Comparison of ENCODE assay signal across 25 mouse cellular contexts in the genomic region with DNA sequence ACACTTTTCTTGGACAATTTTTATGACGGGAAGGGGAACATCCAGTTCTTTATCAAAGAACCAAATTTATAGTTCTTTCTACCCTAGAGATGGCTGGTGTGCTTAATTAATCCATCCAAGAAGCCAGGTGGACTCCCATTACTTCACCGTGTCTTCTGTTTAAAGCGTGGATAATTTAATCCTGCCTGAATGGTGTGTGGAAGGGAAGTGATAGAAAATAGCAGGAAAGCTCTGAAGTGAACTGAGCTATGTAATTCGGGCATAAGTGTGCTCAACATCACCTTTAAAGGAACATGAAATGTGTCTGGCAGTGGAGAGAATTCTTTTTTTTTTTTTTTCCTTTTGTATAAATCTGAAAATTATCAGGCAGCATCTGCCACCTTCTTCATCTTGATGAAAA.
"Had no signal": no experiment of that assay in that cellular context is flagged by ENCODE, and none has a peak within 500 bp of the region (broad histone marks: within the 10 kb centered on the region; RNA-seq: fewer than 3 reads in every experiment).

No protein-coding gene starts in this region.

- H3K9ac ChIP-seq: heart, embryonic 12.5 days; hindbrain, embryonic 12.5 days; hindbrain, embryonic 14.5 days; intestine, embryonic 15.5 days; limb, embryonic 13.5 days; limb, embryonic 15.5 days had no signal

- H3K36me3 ChIP-seq: heart, embryonic 10.5 days; heart, embryonic 12.5 days; hindbrain, embryonic 10.5 days; hindbrain, embryonic 12.5 days; intestine, embryonic 15.5 days; limb, embryonic 13.5 days; limb, embryonic 15.5 days had no signal

- H3K27me3 ChIP-seq: heart, embryonic 12.5 days; hindbrain, embryonic 12.5 days; intestine, embryonic 15.5 days; limb, embryonic 13.5 days; limb, embryonic 15.5 days had no signal

- ATAC-seq: hindbrain, embryonic 16.5 days; inflammation-experienced regulatory T-cells, adult 6 months; intestine, embryonic 15.5 days; intestine, postnatal 0 days had no signal

- H3K4me2 ChIP-seq: heart, embryonic 12.5 days; hindbrain, embryonic 12.5 days; hindbrain, embryonic 14.5 days; intestine, embryonic 15.5 days; limb, embryonic 13.5 days; limb, embryonic 15.5 days had no signal

- H3K4me3 ChIP-seq: gastrocnemius, adult 2 months; heart, embryonic 10.5 days; heart, embryonic 12.5 days; hindbrain, embryonic 10.5 days; hindbrain, embryonic 12.5 days; intestine, embryonic 15.5 days; layer of hippocampus, adult 2 months; limb, embryonic 13.5 days; limb, embryonic 15.5 days had no signal

- DNase-seq: gastrocnemius, adult 2 months; gastrocnemius, postnatal 10 days; gastrocnemius, postnatal 25 days; heart, adult 18-20 months; heart, postnatal 10 days; heart, postnatal 4 days; kidney, adult 18-20 months; kidney, adult 8-10 months; kidney, postnatal 10 days; kidney, postnatal 25 days; kidney, postnatal 4 days; layer of hippocampus, postnatal 36 days; left cerebral cortex, postnatal 4 days had no signal

- H3K27ac ChIP-seq: gastrocnemius, adult 2 months; heart, embryonic 10.5 days; hindbrain, embryonic 10.5 days; hindbrain, embryonic 12.5 days; hindbrain, embryonic 14.5 days; intestine, embryonic 15.5 days; layer of hippocampus, adult 2 months; limb, embryonic 13.5 days; limb, embryonic 15.5 days had no signal

- H3K9me3 ChIP-seq: heart, embryonic 10.5 days; heart, embryonic 12.5 days; hindbrain, embryonic 10.5 days; hindbrain, embryonic 12.5 days; intestine, embryonic 15.5 days; limb, embryonic 13.5 days; limb, embryonic 15.5 days had no signal

- H3K4me1 ChIP-seq: heart, embryonic 10.5 days; heart, embryonic 12.5 days; hindbrain, embryonic 12.5 days; intestine, embryonic 15.5 days; limb, embryonic 13.5 days; limb, embryonic 15.5 days had no signal
